Mouse (Mus musculus) MEL (cell line): ENCODE data around the gene Gm21970. TPM values are rescaled to one million over a fixed set of nuclear protein-coding genes. Genes with fewer than 3 reads are reported as not detected.

Experiments
- DNase-seq: peaks from one replicate; pipeline ENCODE4 v3.0.0; 2011; ENCODE audit warnings: low read depth, low spot score
- H3K27ac ChIP-seq: 2 replicates; pipeline ENCODE4 v1.5.1; 2012; ENCODE audit warnings: low read depth, mild to moderate bottlenecking, control low read depth, low read length, moderate library complexity; ENCODE audit not compliant: control insufficient read depth
- H3K27me3 ChIP-seq, 2 experiments: fragments of 150-350 bp in 1 of 2; sonication (generic) in 1 of 2; 2 replicates each; pipeline ENCODE4 v1.6.1; 2012; ENCODE audit warnings: low read length in 2 of 2, mild to moderate bottlenecking in 2 of 2, improper control_type of control experiment in 1 of 2, moderate library complexity in 1 of 2; ENCODE audit not compliant: insufficient read depth in 2 of 2, control insufficient read depth in 1 of 2
- H3K36me3 ChIP-seq, 2 experiments: 2 replicates each; pipeline ENCODE4 v1.6.1; 2012 to 2014; ENCODE audit warnings: low read length in 2 of 2, improper control_type of control experiment in 1 of 2, inconsistent platforms in 1 of 2, mild to moderate bottlenecking in 1 of 2; ENCODE audit not compliant: insufficient read depth in 2 of 2, control insufficient read depth in 1 of 2
- H3K4me1 ChIP-seq, 2 experiments: fragments of 150-350 bp in 1 of 2; sonication (generic) in 1 of 2; 2 replicates each; pipeline ENCODE4 v1.6.1; 2012; ENCODE audit warnings: low read length in 2 of 2, improper control_type of control experiment in 1 of 2, mild to moderate bottlenecking in 1 of 2; ENCODE audit not compliant: insufficient read depth in 2 of 2, control insufficient read depth in 1 of 2
- H3K4me3 ChIP-seq, 2 experiments: fragments of 150-350 bp in 1 of 2; sonication (generic) in 1 of 2; 2 replicates each; pipeline ENCODE4 v1.5.1; 2012; ENCODE audit warnings: low read depth in 2 of 2, low read length in 2 of 2, mild to moderate bottlenecking in 2 of 2, moderate library complexity in 2 of 2, control low read depth in 1 of 2, improper control_type of control experiment in 1 of 2; ENCODE audit not compliant: control insufficient read depth in 1 of 2, insufficient read depth in 1 of 2
- H3K79me2 ChIP-seq: 2 replicates; pipeline ENCODE4 v1.6.1; 2012; ENCODE audit warnings: mild to moderate bottlenecking, low read length, moderate library complexity; ENCODE audit not compliant: control insufficient read depth, poor library complexity, insufficient read depth
- H3K9ac ChIP-seq: 2 replicates; pipeline ENCODE4 v1.6.1; 2012; ENCODE audit warnings: low read depth, mild to moderate bottlenecking, control low read depth, low read length, moderate library complexity; ENCODE audit not compliant: control insufficient read depth, poor library complexity, severe bottlenecking
- H3K9me3 ChIP-seq: fragments of 150-350 bp; sonication (generic); replicated peaks from 2 replicates; pipeline ENCODE4 v1.6.1; 2012; ENCODE audit warnings: mild to moderate bottlenecking, low read length, improper control_type of control experiment, moderate library complexity; ENCODE audit not compliant: insufficient read depth
- CHD1 ChIP-seq: IDR thresholded peaks from 2 replicates; pipeline ENCODE4 v1.6.1; 2012; ENCODE audit warnings: low read depth, mild to moderate bottlenecking, inconsistent platforms, low read length, improper control_type of control experiment
- CHD2 ChIP-seq: IDR thresholded peaks from 2 replicates; pipeline ENCODE4 v1.6.1; 2011; ENCODE audit warnings: low read length, improper control_type of control experiment
- CTCF ChIP-seq, 3 experiments: IDR thresholded peaks in 2 of 3; conservative IDR thresholded peaks in 1 of 3; 2 replicates each; pipeline ENCODE4 v1.5.1; 2011 to 2012; ENCODE audit warnings: low read length in 3 of 3, low read depth in 2 of 3, mild to moderate bottlenecking in 2 of 3, improper control_type of control experiment in 1 of 3, inconsistent platforms in 1 of 3, mixed read lengths in 1 of 3, moderate library complexity in 1 of 3; ENCODE audit not compliant: control insufficient read depth in 1 of 3, insufficient read depth in 1 of 3, poor library complexity in 1 of 3, severe bottlenecking in 1 of 3
- E2F4 ChIP-seq: IDR thresholded peaks from 2 replicates; pipeline ENCODE4 v1.6.1; 2011; ENCODE audit warnings: low read depth, low read length, improper control_type of control experiment, borderline replicate concordance
- EP300 ChIP-seq, 2 experiments: IDR thresholded peaks; 2 replicates each; pipeline ENCODE4 v1.6.1; 2011; ENCODE audit warnings: improper control_type of control experiment in 2 of 2, low read length in 2 of 2, low read depth in 1 of 2, mild to moderate bottlenecking in 1 of 2
- ETS1 ChIP-seq: IDR thresholded peaks from 2 replicates; pipeline ENCODE4 v1.6.1; 2012; ENCODE audit warnings: low read depth, mild to moderate bottlenecking, inconsistent platforms, low read length, improper control_type of control experiment, moderate library complexity
- GABPA ChIP-seq: IDR thresholded peaks from 2 replicates; pipeline ENCODE4 v1.6.1; 2012; ENCODE audit warnings: low read depth, mild to moderate bottlenecking, inconsistent platforms, low read length, improper control_type of control experiment, moderate library complexity
- GATA1 ChIP-seq: IDR thresholded peaks from 2 replicates; pipeline ENCODE4 v1.6.1; 2011; ENCODE audit warnings: low read depth, low read length, improper control_type of control experiment
- MAFK ChIP-seq: IDR thresholded peaks from 2 replicates; pipeline ENCODE4 v1.6.1; 2011; ENCODE audit warnings: low read depth, mild to moderate bottlenecking, low read length, improper control_type of control experiment, borderline replicate concordance
- MAX ChIP-seq: IDR thresholded peaks from 2 replicates; pipeline ENCODE4 v1.6.1; 2011; ENCODE audit warnings: low read length, improper control_type of control experiment
- MEF2A ChIP-seq: IDR thresholded peaks from 2 replicates; pipeline ENCODE4 v1.6.1; 2014; ENCODE audit warnings: low read depth, mild to moderate bottlenecking, inconsistent platforms, low read length, improper control_type of control experiment; ENCODE audit not compliant: poor library complexity, insufficient replicate concordance, severe bottlenecking; ENCODE audit errors: extremely low read depth
- MXI1 ChIP-seq: IDR thresholded peaks from 2 replicates; pipeline ENCODE4 v1.6.1; 2011; ENCODE audit warnings: mild to moderate bottlenecking, low read depth, low read length, improper control_type of control experiment
- MYB ChIP-seq: IDR thresholded peaks from 2 replicates; pipeline ENCODE4 v1.6.1; 2011; ENCODE audit warnings: mild to moderate bottlenecking, low read depth, low read length, improper control_type of control experiment
- MYC ChIP-seq: IDR thresholded peaks from 2 replicates; pipeline ENCODE4 v1.6.1; 2011; ENCODE audit warnings: low read depth, mild to moderate bottlenecking, low read length, improper control_type of control experiment, moderate library complexity
- NELFE ChIP-seq: IDR thresholded peaks from 2 replicates; pipeline ENCODE4 v1.6.1; 2011; ENCODE audit warnings: low read depth, low read length, improper control_type of control experiment
- NRF1 ChIP-seq: IDR thresholded peaks from 2 replicates; pipeline ENCODE4 v1.6.1; 2014; ENCODE audit warnings: low read depth, mild to moderate bottlenecking, inconsistent platforms, low read length, improper control_type of control experiment, moderate library complexity; ENCODE audit not compliant: poor library complexity, insufficient read depth, severe bottlenecking
- POLR2A ChIP-seq, 2 experiments: IDR thresholded peaks; 2 replicates each; pipeline ENCODE4 v1.6.1; 2011 to 2012; ENCODE audit warnings: low read length in 2 of 2, mild to moderate bottlenecking in 2 of 2, control low read depth in 1 of 2, improper control_type of control experiment in 1 of 2, low read depth in 1 of 2, moderate library complexity in 1 of 2; ENCODE audit not compliant: control insufficient read depth in 1 of 2, insufficient read depth in 1 of 2, poor library complexity in 1 of 2
- RAD21 ChIP-seq: IDR thresholded peaks from 2 replicates; pipeline ENCODE4 v1.6.1; 2011; ENCODE audit warnings: mild to moderate bottlenecking, low read depth, low read length, improper control_type of control experiment
- SIN3A ChIP-seq: IDR thresholded peaks from 2 replicates; pipeline ENCODE4 v1.6.1; 2012; ENCODE audit warnings: low read length, improper control_type of control experiment, inconsistent platforms
- SMC3 ChIP-seq: IDR thresholded peaks from 2 replicates; pipeline ENCODE4 v1.6.1; 2011; ENCODE audit warnings: low read depth, low read length, improper control_type of control experiment
- TBP ChIP-seq: IDR thresholded peaks from 2 replicates; pipeline ENCODE4 v1.8.0; 2011; ENCODE audit warnings: low read depth, low read length, improper control_type of control experiment
- TCF12 ChIP-seq: IDR thresholded peaks from 2 replicates; pipeline ENCODE4 v1.6.1; 2014; ENCODE audit warnings: low read depth, mild to moderate bottlenecking, inconsistent platforms, low read length, improper control_type of control experiment, moderate library complexity
- UBTF ChIP-seq: IDR thresholded peaks from 2 replicates; pipeline ENCODE4 v1.6.1; 2012; ENCODE audit warnings: low read depth, mild to moderate bottlenecking, inconsistent platforms, low read length, improper control_type of control experiment, moderate library complexity, borderline replicate concordance; ENCODE audit not compliant: insufficient read depth
- USF1 ChIP-seq: IDR thresholded peaks from 2 replicates; pipeline ENCODE4 v1.6.1; 2014; ENCODE audit warnings: low read depth, mild to moderate bottlenecking, inconsistent platforms, low read length, improper control_type of control experiment, moderate library complexity
- USF2 ChIP-seq, 2 experiments: IDR thresholded peaks; 2 replicates each; pipeline ENCODE4 v1.6.1; 2011 to 2012; ENCODE audit warnings: improper control_type of control experiment in 2 of 2, low read length in 2 of 2, borderline replicate concordance in 1 of 2, inconsistent platforms in 1 of 2, low read depth in 1 of 2, mild to moderate bottlenecking in 1 of 2; ENCODE audit not compliant: insufficient read depth in 1 of 2
- ZC3H11A ChIP-seq: IDR thresholded peaks from 2 replicates; pipeline ENCODE4 v1.6.1; 2012; ENCODE audit warnings: low read depth, mild to moderate bottlenecking, inconsistent platforms, low read length, improper control_type of control experiment
- ZNF384 ChIP-seq: IDR thresholded peaks from 2 replicates; pipeline ENCODE4 v1.6.1; 2012; ENCODE audit warnings: low read depth, mild to moderate bottlenecking, inconsistent platforms, low read length, improper control_type of control experiment
- polyA plus RNA-seq, 2 experiments: library from polyadenylated mRNA; stranded (reverse) in 1 of 2; unstranded in 1 of 2; fragments of >175 nt in 1 of 2; fragments of >200 nt in 1 of 2; gene quantifications; 2 replicates each; pipeline versions ENCODE4 v1.2.1 to v1.2.4; 2012; ENCODE audit warnings: low replicate concordance in 2 of 2, low read depth in 1 of 2; ENCODE audit not compliant: insufficient read length in 2 of 2, insufficient read depth in 1 of 2, missing spikeins in 1 of 2
- total RNA-seq: library from RNA; depleted of rRNA; stranded (reverse); fragments of 300-350 nt; gene quantifications from 2 replicates; pipeline ENCODE4 v1.2.3, GENCODE M21; 2012

Gm21970 gene
- total and polyA plus RNA-seq, 3 experiments, result not detected

DNA sequence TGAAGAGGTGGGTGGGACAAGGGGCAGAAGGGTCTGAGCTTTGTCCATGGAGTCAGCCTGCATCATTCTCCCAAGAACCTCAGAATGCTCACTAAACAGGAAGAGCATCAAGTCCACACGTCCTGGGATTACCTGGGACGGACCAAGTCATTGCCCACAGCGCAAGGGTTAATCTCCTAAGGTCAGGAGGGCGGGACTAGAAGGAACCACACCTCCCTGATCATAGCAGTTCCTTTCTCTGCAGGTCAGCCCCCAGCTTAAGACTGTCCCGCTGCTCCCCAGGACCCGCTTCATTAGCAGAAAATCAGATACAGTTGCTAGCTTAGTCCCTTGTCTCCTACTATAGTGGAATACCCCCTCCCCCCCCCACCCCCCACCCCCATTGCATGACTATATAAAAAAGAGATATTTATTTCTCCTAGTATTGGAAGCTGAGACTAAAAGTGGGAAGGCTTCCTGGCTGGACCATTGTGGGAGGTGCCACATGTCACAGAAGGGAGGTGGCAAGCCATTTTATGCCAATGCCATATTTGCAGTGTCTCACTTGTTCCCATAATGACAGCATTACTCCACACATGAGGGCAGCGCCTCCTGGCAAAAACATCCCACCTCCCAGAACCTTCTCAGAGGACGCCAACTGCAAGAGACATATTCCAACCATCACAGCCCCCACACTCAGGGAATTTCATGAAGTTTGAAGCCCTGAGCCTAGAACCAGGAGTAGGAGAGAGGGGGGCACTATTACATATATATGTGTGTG lies 4.3 kb downstream of the Gm21970 start:
- Histone ChIP-seq H3K9me3 (no peaks in the 10 kb centered on the region), H3K27ac (peak overlapping the region; percentile 75), H3K4me1 (peaks cover 16 to 19% of the 10 kb centered on the region in 2 experiments), H3K27me3 (no peaks in the 10 kb centered on the region), H3K36me3 (peaks cover 5 to 26% of the 10 kb centered on the region in 2 experiments), H3K9ac (no peak overlapping the region), H3K79me2 (no peaks in the 10 kb centered on the region), H3K4me3 (no peak overlapping the region)
- TF ChIP-seq MAX (no peak), USF2 (IDR thresholded peaks at IDR 0.05; ENCODE audit: borderline replicate concordance in 1 of 2, insufficient read depth in 1 of 2, low read depth in 1 of 2, low read length in 2 of 2) (no peak), MEF2A (no peak), SMC3 (no peak), E2F4 (no peak), RAD21 (no peak), USF1 (no peak), UBTF (no peak), POLR2A (IDR thresholded peaks at IDR 0.05; ENCODE audit: control insufficient read depth in 1 of 2, insufficient read depth in 1 of 2, low read depth in 1 of 2, low read length in 2 of 2, poor library complexity in 1 of 2) (no peak), MAFK (no peak), ZNF384 (no peak), CHD1 (no peak)
- peak; percentile 25 for DNase-seq

DNA sequence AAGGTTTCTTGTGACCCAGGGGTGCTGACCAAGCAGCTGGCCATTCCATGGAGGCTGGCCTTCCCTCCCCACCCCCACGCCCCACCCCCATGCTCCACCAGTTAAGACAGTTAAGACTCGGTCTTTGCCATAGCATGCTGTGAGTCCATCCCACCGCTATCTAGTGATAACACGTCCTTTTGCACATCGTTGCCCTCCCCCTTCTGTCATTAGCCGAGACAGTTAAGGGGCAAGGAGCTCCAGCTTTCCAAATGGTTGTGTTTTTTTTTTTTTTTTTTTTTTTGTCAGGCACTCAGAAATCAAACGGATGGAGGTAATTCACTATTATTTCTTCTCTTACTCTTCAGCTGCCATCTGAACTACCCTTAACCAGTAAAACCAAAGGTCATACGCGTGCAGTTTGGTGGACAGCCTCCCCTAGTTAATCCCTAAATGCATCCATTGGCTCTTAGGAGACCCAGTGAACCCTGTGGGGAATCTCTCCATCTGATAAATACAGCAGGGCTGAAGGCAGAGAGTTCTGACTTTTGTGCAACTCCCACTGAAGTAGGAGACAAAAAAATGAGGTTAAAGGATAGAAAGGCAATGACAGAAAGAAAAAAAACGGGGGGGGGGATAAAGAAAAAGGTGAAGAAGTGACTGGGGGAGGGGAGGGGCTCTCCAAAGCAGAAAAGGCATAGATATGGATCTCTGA lies 5.5 kb downstream of the Gm21970 start:
- H3K27ac ChIP-seq, result peak overlapping the region; percentile 95
- H3K9ac ChIP-seq, result peak overlapping the region; percentile 57
- peak; percentile 72 for TF ChIP-seq TCF12
- TF ChIP-seq USF1, result no peak
- peak; percentile 73 for TF ChIP-seq GATA1
- no peak for TF ChIP-seq GABPA
- TF ChIP-seq MXI1, result peak; percentile 66
- TF ChIP-seq NRF1, result no peak
- peak; percentile 90 for TF ChIP-seq MYB
- no peak for TF ChIP-seq ZC3H11A
- no peak for TF ChIP-seq MAFK
- TF ChIP-seq MYC, result no peak
- TF ChIP-seq CTCF (IDR thresholded peaks at IDR 0.05 in 2 of 3, conservative IDR thresholded peaks at IDR 0.05 in 1 of 3; ENCODE audit: control insufficient read depth in 1 of 3, insufficient read depth in 1 of 3, low read depth in 2 of 3, low read length in 3 of 3, poor library complexity in 1 of 3, severe bottlenecking in 1 of 3), result no peak; a peak in 1 of 6 replicates
- TF ChIP-seq CHD1, result no peak
- TF ChIP-seq SIN3A, result peak; percentile 74
- TF ChIP-seq EP300 (IDR thresholded peaks at IDR 0.05; ENCODE audit: low read depth in 1 of 2, low read length in 2 of 2), result peak; percentile 61 to 90; a peak in 3 of 4 replicates
- no peak for TF ChIP-seq UBTF
- TF ChIP-seq E2F4, result no peak
- no peak for TF ChIP-seq NELFE
- TF ChIP-seq SMC3, result no peak
- 0 out of 2 replicates have a peak, but pooled peaks have one; percentile 20 for TF ChIP-seq TBP
- 0 out of 4 replicates have a peak, but pooled peaks of 1 of the 2 experiments have one; percentile 40 for TF ChIP-seq POLR2A (IDR thresholded peaks at IDR 0.05; ENCODE audit: control insufficient read depth in 1 of 2, insufficient read depth in 1 of 2, low read depth in 1 of 2, low read length in 2 of 2, poor library complexity in 1 of 2)
- TF ChIP-seq CHD2, result peak; percentile 71
- TF ChIP-seq MAX, result 0 out of 2 replicates have a peak, but pooled peaks have one; percentile 6
- TF ChIP-seq ETS1, result peak; percentile 79

More for the DNA sequence above, 5.5 kb downstream of the Gm21970 start:
- Histone ChIP-seq H3K27me3 (no peaks in the 10 kb centered on the region), H3K4me1 (peaks cover 16 to 19% of the 10 kb centered on the region in 2 experiments), H3K36me3 (peaks cover 2 to 26% of the 10 kb centered on the region in 2 experiments), H3K4me3 (peak overlapping the region; percentile 17 to 50; a peak in 3 of 4 replicates), H3K9me3 (no peaks in the 10 kb centered on the region), H3K79me2 (no peaks in the 10 kb centered on the region)
- DNase-seq, result peak; percentile 90
